Mouse (Mus musculus) heart, adult 2 months (tissue): ENCODE measurements around the gene Fbxo33. TPM values are rescaled to one million over a fixed set of nuclear protein-coding genes. Genes with fewer than 3 reads are reported as not detected.

Source experiments
- DNase-seq, 2 experiments: peaks; one replicate each; pipeline ENCODE4 v3.0.0; 2021
- H3K27ac ChIP-seq: fragments of 200-600 bp; 2 replicates; pipeline ENCODE4 v1.8.1; 2022
- H3K27me3 ChIP-seq: fragments of 200-500 bp; 2 replicates; pipeline ENCODE4 v1.6.1; 2012; ENCODE audit warnings: mild to moderate bottlenecking, low read length, inconsistent platforms, mixed read lengths; ENCODE audit not compliant: control insufficient read depth, insufficient read depth
- H3K36me3 ChIP-seq: fragments of 200-500 bp; 2 replicates; pipeline ENCODE4 v1.6.1; 2012; ENCODE audit warnings: low read length, inconsistent platforms; ENCODE audit not compliant: control insufficient read depth, insufficient read depth
- H3K4me1 ChIP-seq: fragments of 200-500 bp; 2 replicates; pipeline ENCODE4 v1.6.1; 2011; ENCODE audit warnings: low read length; ENCODE audit not compliant: control insufficient read depth, insufficient read depth
- H3K4me3 ChIP-seq: fragments of 200-600 bp; 2 replicates; pipeline ENCODE4 v1.8.1; 2022
- H3K79me2 ChIP-seq: fragments of 200-500 bp; replicated peaks from 2 replicates; pipeline ENCODE4 v1.6.1; 2012; ENCODE audit warnings: mild to moderate bottlenecking, inconsistent platforms, low read length, moderate library complexity, mixed read lengths; ENCODE audit not compliant: control insufficient read depth, insufficient read depth
- H3K9ac ChIP-seq: fragments of 200-500 bp; 2 replicates; pipeline ENCODE4 v1.6.1; 2012; ENCODE audit warnings: low read depth, mild to moderate bottlenecking, control low read depth, inconsistent platforms, low read length, mixed read lengths
- CTCF ChIP-seq: fragments of 200-600 bp; IDR thresholded peaks from 2 replicates; pipeline ENCODE4 v1.8.1; 2022; ENCODE audit warnings: antibody characterized with exemption, mild to moderate bottlenecking, moderate library complexity
- EP300 ChIP-seq: fragments of 200-500 bp; IDR thresholded peaks from 2 replicates; pipeline ENCODE4 v1.6.1; 2011; ENCODE audit warnings: low read depth, low read length, control low read depth; ENCODE audit not compliant: insufficient read depth
- POLR2A ChIP-seq: fragments of 200-500 bp; IDR thresholded peaks from 2 replicates; pipeline ENCODE4 v1.6.1; 2011; ENCODE audit warnings: mild to moderate bottlenecking, low read depth, low read length, control low read depth; ENCODE audit not compliant: insufficient read depth
- WGBS: fragments of 180-500 bp; shearing (Covaris S2); methylation state at CpG from one replicate; pipeline ENCODE4 v1.1.7; 2018; 5-methylcytosine and 5-hydroxymethylcytosine counted together
- intact Hi-C: fragments of 180-260 bp; cut with DNase I; formaldehyde crosslinking; loops from one replicate; pipeline ENCODE4 v1.15.1; 2025
- polyA plus RNA-seq: library from polyadenylated mRNA; depleted of rRNA; stranded (reverse); fragments of >200 nt; gene quantifications from 2 replicates; pipeline ENCODE4 v1.2.3, GENCODE M21; 2012
- total RNA-seq, 2 experiments: library from RNA; stranded (reverse); gene quantifications; 2 replicates each; pipeline ENCODE4 v1.2.3; 2021

Fbxo33 gene
- total and polyA plus RNA-seq, 3 experiments, result 3.3 to 10.2 (median 6.4) TPM

GRCm38 (mm10) chr12:59206208-59206999 lies 13.1 kb downstream of the Fbxo33 start:
- Histone ChIP-seq H3K4me3 (no peak overlapping the region), H3K9ac (no peak overlapping the region), H3K79me2 (no peaks in the 10 kb centered on the region), H3K27ac (no peak overlapping the region), H3K27me3 (no peaks in the 10 kb centered on the region), H3K36me3 (peaks cover 11% of the 10 kb centered on the region), H3K4me1 (peaks cover 5% of the 10 kb centered on the region; the same call in 1 of the 2 replicates)
- DNase-seq, result no peak
- WGBS, result 78% methylated on average over 4 of the region's 4 CpGs
- TF ChIP-seq EP300, result no peak
- no peak for TF ChIP-seq CTCF
- no peak for TF ChIP-seq POLR2A
- intact Hi-C loops, result no loop called here

- no peaks in the 10 kb centered on the region for H3K27me3 ChIP-seq
- H3K9ac ChIP-seq, result no peak overlapping the region
- no peak overlapping the region for H3K4me3 ChIP-seq
- DNase-seq, result no peak
- peaks cover 5% of the 10 kb centered on the region; the same call in 1 of the 2 replicates for H3K4me1 ChIP-seq
- H3K36me3 ChIP-seq, result peaks cover 11% of the 10 kb centered on the region
- WGBS, result 93% methylated on average over 6 of the region's 6 CpGs
- TF ChIP-seq POLR2A, result no peak
- H3K79me2 ChIP-seq, result no peaks in the 10 kb centered on the region
- no peak overlapping the region for H3K27ac ChIP-seq
- intact Hi-C loops, result no loop called here
Measured at GRCm38 (mm10) chr12:59205571-59205970, 14.0 kb downstream of the Fbxo33 start.

GRCm38 (mm10) chr12:59199361-59199760 lies 20.2 kb downstream of the Fbxo33 start:
- DNase-seq, result no peak
- TF ChIP-seq POLR2A, result no peak
- no peak for TF ChIP-seq EP300
- no peak for TF ChIP-seq CTCF
- Histone ChIP-seq H3K9ac (no peak overlapping the region), H3K4me1 (no peaks in the 10 kb centered on the region), H3K27ac (no peak overlapping the region), H3K79me2 (no peaks in the 10 kb centered on the region), H3K27me3 (no peaks in the 10 kb centered on the region), H3K4me3 (no peak overlapping the region), H3K36me3 (no peaks in the 10 kb centered on the region; the same call in 1 of the 2 replicates)
- intact Hi-C loops, result no loop called here
- WGBS, result 60% methylated on average over 2 of the region's 2 CpGs

- Histone ChIP-seq H3K27me3 (no peaks in the 10 kb centered on the region), H3K4me3 (no peak overlapping the region), H3K36me3 (no peaks in the 10 kb centered on the region; the same call in 1 of the 2 replicates), H3K27ac (no peak overlapping the region), H3K79me2 (no peaks in the 10 kb centered on the region), H3K4me1 (no peaks in the 10 kb centered on the region), H3K9ac (no peak overlapping the region)
- WGBS, result 38% methylated on average over 4 of the region's 4 CpGs
- no peak for DNase-seq
- intact Hi-C loops, result no loop called here
- no peak for TF ChIP-seq EP300
- no peak for TF ChIP-seq CTCF
- no peak for TF ChIP-seq POLR2A
Measured at GRCm38 (mm10) chr12:59198750-59199149, 20.8 kb downstream of the Fbxo33 start.

GRCm38 (mm10) chr12:59195941-59196340 lies 23.6 kb downstream of the Fbxo33 start:
- Histone ChIP-seq H3K27ac (no peak overlapping the region), H3K9ac (no peak overlapping the region), H3K4me3 (no peak overlapping the region), H3K36me3 (no peaks in the 10 kb centered on the region; the same call in 1 of the 2 replicates), H3K4me1 (no peaks in the 10 kb centered on the region), H3K79me2 (no peaks in the 10 kb centered on the region), H3K27me3 (no peaks in the 10 kb centered on the region)
- no peak for DNase-seq
- 83% methylated on average over 4 of the region's 4 CpGs for WGBS
- intact Hi-C loops, result no loop called here
- TF ChIP-seq EP300 (no peak), CTCF (no peak), POLR2A (no peak)

- H3K4me3 ChIP-seq, result no peak overlapping the region
- no peak overlapping the region for H3K27ac ChIP-seq
- no peak overlapping the region for H3K9ac ChIP-seq
- no peaks in the 10 kb centered on the region for H3K27me3 ChIP-seq
- H3K36me3 ChIP-seq, result no peaks in the 10 kb centered on the region; the same call in 1 of the 2 replicates
- no peaks in the 10 kb centered on the region for H3K4me1 ChIP-seq
- 79% methylated on average over 4 of the region's 4 CpGs for WGBS
- no peaks in the 10 kb centered on the region for H3K79me2 ChIP-seq
- no peak for TF ChIP-seq CTCF
- no peak for TF ChIP-seq EP300
- no peak for TF ChIP-seq POLR2A
- no peak for DNase-seq
- intact Hi-C loops, result no loop called here
Measured at GRCm38 (mm10) chr12:59195065-59195464, 24.5 kb downstream of the Fbxo33 start.
